Mouse (Mus musculus) CH12F3 (cell line): Measurements from ENCODE around the gene Olfml2b.

Experiments
- in situ Hi-C: fragments of 300-500 bp; cut with MboI; formaldehyde crosslinking; loops from 2 replicates; pipeline ENCODE4 v1.14.3; 2020; ENCODE audit warnings: low sequenced_read_pairs

Olfml2b gene

GRCm38 (mm10) chr1:170645896-170646605, 1.7 kb downstream of the Olfml2b start:
- in situ Hi-C loops: loop anchor here (25.0 kb wide), 1 partner anchor 191 kb away; no protein-coding TSS in a partner anchor

- in situ Hi-C loops: loop anchor here (25.0 kb wide), 1 partner anchor 191 kb away; no protein-coding TSS in a partner anchor
These were observed 2.4 kb downstream of the Olfml2b start for GRCm38 (mm10) chr1:170646606-170647287.

DNA sequence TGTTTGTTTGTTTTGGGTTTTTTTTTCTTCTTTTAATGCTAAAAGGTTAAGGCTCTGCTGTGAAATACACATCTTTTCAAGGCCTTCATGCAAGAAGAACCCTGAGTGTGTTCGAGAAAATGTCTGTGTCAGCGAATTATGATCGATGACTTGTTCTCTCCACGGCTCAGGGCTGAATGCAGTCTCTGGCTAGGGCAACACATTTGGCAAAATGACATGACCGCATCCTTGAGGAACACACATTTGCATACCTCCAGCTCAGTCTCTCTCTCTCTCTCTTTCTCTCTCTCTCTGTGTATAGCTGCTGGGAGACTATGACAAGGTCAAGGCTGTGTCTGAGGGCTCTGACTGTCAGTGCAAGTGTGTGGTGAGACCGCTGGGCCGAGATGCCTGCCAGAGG, 3.0 kb downstream of the Olfml2b start:
- in situ Hi-C loops: loop anchor here (25.0 kb wide), 1 partner anchor 190 kb away; no protein-coding TSS in a partner anchor

- in situ Hi-C loops: loop anchor here (25.0 kb wide), 1 partner anchor 189 kb away; no protein-coding TSS in a partner anchor
These were observed 3.7 kb downstream of the Olfml2b start for GRCm38 (mm10) chr1:170647971-170648514.

DNA sequence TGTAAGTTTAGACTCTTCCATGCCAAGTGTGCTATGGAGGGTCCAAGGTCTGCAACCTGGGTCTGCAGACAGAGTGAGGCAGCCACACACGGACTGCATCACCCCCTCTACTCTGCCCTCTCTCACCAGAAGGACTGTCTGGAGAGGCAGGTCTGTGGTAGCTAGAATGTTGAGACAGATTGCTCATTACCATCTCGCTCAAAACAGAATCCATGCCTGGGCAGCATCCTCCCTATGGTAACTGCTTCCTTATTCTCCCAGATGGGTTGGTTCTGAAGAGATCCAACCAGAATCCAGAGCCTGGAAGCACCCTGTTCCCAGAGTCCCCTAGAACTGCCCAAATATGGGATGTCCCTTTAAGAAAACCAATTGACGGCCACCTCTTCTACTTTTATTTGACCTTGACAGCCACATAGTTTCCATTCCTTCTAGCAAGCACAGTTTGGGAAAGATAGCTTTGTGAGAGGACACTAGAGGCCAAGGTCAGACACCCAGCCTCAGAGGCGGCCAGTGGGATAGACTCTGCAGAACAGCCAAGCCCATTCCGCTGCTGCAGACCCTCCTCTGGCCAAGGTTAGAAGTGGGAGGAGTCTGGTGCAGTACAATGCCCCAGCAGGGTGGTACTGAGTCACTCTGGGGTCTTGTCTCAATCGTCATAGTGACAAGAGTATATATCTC, 6.9 kb downstream of the Olfml2b start:
- in situ Hi-C loops: no loop called here

DNA sequence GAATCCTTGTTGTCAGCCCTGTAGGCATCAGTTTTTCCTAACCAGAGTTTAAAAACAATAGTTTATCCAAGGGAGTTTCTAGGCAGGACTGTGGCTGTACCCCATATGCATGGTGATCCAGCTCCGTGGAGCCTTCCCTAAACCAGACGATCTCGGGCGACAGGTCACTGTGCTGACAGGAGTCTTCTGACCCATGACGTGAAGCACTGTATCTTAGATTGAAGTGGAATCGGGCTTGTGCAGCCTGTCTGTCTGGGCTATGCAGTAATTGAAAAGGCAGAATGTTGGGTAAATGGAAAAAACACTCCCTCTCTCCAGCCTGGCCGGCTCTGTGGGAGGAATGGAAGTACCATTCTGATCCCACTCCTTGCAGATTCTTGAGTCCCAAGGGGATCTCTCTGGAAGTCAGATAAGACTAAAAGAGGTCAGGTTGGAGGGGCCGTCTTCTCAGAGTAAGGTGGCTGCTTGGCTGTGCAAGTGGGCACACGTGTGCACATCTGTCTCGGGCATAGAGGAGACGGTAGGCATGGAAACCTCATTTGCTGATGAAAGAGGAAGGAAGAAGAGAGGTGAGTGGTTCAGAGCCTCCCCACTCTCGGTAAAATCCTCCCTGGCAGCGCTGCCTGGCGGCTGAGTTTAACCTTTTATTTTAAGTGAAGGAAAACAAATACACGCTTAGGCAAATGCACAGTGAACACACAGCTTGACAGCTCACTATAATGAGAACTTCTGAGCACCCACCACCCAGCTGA, 7.8 kb downstream of the Olfml2b start:
- in situ Hi-C loops: no loop called here

- in situ Hi-C loops: no loop called here
These were observed 11.1 kb downstream of the Olfml2b start for GRCm38 (mm10) chr1:170655280-170655917.

DNA sequence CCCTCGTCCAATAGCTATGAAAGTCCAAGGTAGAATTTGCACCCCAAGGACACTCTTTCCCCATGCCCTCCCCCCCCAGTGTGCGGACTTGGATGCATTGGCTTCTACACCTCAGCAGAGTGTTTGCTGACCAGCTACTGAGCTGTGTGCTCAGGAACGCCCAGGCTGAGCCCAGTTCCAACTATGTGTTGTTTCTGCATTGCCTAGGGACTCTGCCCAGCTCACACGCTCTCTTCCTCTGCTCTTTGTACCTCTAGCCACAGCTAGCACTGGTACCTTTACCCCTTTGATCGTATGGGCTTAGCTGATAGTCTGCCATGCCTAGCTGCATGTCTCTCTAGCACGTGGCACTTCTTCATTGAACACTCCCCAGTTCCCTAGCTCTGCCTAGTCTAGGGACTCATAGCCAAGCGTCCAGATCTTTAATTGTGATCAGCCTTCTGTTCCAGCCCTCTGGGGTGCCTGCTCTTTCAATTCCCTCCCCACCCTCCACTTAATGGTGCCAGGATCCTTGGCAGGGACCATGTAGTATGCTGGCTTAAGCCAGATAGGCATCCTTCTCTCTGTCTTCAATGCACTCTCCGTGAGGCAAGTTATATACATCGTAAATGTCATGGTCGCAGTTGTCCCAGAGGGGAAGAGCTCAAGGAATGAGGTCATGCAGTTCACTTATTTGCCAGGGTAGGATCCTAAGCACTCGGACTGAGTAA, 12.3 kb downstream of the Olfml2b start:
- in situ Hi-C loops: no loop called here

GRCm38 (mm10) chr1:170657228-170657521, 12.8 kb downstream of the Olfml2b start:
- in situ Hi-C loops: no loop called here

- in situ Hi-C loops: no loop called here
These were observed 13.4 kb downstream of the Olfml2b start for GRCm38 (mm10) chr1:170657643-170658314.

GRCm38 (mm10) chr1:170659260-170659659, 14.9 kb downstream of the Olfml2b start:
- in situ Hi-C loops: no loop called here

GRCm38 (mm10) chr1:170664620-170665185, 20.4 kb downstream of the Olfml2b start:
- in situ Hi-C loops: no loop called here

DNA sequence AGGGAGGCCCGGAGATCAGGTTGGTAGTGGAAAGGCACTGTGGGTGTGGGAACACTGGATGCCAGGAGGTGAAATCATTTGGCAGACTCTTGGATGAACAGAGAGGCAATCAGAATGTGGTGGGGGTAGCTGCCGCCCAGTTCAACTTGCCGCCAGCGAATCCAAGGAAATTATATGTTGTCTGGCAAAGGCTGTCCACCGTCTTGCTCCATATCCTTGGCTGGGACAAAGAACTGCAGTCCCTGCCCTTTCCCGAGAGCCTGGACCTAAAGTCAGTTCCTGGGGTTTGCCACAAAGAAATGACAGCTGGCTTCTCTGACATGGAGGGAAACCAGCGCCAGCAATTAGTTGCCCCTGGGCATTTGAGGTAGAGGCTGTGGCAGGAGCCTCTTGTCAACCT, 20.9 kb downstream of the Olfml2b start:
- in situ Hi-C loops: no loop called here

DNA sequence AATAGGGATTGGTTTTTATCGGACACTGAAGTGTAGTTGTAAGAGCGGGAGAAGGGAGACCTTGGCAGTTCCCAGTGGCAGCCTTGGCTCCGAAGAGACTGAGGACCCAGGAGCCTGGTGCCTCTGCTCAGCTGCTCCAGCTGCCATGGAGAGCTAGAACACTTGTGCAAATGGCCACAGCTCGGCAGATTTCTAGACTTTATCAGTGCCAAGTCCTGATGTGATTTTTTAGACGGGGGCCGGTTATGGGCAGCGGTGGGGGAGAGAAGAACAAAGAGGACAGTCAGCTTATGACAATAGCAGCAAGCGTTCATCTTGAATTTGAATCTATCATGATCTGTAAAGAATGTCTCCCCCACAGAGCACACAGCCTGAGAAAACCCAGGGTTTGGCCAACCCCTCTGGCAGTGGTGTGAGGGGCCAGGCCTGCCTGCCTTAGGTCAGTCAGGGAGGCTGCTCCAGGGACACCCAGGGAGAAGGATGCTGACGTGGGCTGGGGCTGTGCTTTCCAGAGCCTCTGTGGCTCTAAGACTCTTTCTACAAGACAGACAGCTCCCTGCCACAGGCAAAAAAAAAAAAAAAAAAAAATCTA, 29.9 kb downstream of the Olfml2b start:
- in situ Hi-C loops: no loop called here

DNA sequence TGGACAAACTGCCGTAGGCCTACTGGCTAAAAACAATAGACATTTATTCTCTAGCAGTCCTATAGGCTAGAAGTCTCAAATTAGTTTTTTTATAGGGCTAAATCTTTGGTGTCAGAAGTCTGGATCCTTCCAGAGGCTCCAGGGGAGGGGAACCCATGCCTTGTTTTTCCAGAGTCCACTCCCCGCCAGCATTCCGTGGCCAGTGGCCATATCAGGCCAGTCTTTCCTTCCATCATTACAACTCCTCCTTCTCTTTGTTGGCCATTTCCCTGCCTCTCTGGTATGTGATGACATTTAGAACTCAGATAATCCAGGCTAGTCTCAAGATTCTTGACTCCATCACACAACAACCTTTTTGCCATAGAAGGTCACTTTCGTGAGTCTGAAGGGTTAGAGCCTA, 33.3 kb downstream of the Olfml2b start:
- in situ Hi-C loops: no loop called here

DNA sequence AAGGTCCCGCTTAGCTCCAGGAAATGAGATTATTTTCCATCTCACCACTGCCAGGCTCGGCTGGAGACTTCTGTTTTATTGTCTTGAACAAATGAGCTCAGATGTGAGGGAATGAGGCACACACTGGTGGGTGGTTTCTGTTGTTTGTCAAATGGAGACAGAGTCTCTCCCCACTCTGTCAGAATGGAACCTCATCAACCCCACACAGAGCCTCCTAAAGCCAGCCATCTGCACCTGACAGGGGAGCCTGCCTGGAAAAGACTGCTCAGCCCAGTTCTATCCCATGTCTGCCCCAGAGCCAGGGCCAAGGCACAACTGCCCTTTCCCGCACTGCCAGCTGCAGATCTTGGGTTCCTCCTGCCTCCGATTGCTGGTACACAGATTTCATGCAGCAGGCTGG, 34.5 kb downstream of the Olfml2b start:
- in situ Hi-C loops: no loop called here

DNA sequence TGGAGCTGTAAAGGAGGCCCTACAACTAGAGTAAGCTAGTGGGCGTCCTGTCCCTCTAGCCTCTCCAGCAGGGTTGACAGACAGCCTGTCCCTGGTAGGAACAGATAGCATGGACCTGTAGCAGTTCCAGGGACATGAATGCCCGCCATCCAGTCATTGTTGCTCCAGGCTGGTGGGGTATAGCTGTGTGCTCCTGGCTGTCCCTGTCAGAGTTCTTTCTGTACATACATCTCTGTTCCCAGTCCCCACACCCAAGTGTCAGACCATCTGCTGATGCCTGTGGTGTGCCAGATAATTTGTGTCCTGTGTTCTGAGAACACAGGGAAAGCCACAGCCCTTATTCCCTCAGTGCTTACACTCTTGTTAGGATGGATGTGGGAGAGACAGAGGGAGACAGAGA, 35.3 kb downstream of the Olfml2b start:
- in situ Hi-C loops: no loop called here

DNA sequence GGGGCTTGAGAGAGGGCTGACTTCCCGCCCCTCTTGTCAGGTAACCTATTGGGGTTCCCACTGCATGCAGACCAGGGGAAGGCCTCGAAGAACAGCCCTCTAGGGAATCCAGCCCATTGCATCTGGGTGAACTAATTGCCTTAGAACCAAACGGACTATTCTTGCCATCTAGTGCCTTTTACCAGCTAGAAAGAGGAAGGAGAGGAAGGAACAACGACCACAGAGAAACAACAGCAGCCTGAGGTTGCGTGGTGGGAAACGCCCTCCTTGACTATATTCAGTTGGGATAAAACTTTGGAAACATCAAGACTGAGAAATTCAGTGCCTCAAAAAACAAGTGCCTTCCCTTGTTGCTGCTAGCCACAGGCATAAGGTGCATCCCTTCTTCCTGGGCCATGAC, 39.5 kb downstream of the Olfml2b start:
- in situ Hi-C loops: no loop called here

- in situ Hi-C loops: no loop called here
These were observed 45.4 kb downstream of the Olfml2b start for GRCm38 (mm10) chr1:170689773-170690172.
